Mouse (Mus musculus) neural tube, embryonic 14.5 days (tissue): ENCODE results near the gene Rnf115. TPM values are rescaled to one million over a fixed set of nuclear protein-coding genes. Genes with fewer than 3 reads are reported as not detected.
A peak's percentile ranks its signal among the peaks of the same experiment; 100 is the strongest.

ENCODE experiments used
- ATAC-seq: fragments of 200-750 bp; cut with Nextera tagmentation; 2 replicates; pipeline ENCODE4 v1.8.0; 2017; ENCODE audit warnings: low read depth, mild to moderate bottlenecking, moderate TSS enrichment, moderate library complexity
- H3K27ac ChIP-seq: fragments of 300-500 bp; sonication (generic); 2 replicates; pipeline ENCODE4 v1.5.1; 2014; ENCODE audit warnings: low read depth, mild to moderate bottlenecking, control low read depth, low read length, moderate library complexity, mixed read lengths
- H3K27me3 ChIP-seq: fragments of 300-500 bp; sonication (generic); 2 replicates; pipeline ENCODE4 v1.6.1; 2014; ENCODE audit warnings: low read length; ENCODE audit not compliant: control insufficient read depth, insufficient read depth
- H3K36me3 ChIP-seq: fragments of 300-500 bp; sonication (generic); 2 replicates; pipeline ENCODE4 v1.6.1; 2014; ENCODE audit warnings: low read length, mixed read lengths; ENCODE audit not compliant: control insufficient read depth, insufficient read depth
- H3K4me1 ChIP-seq: fragments of 300-500 bp; sonication (generic); 2 replicates; pipeline ENCODE4 v1.6.1; 2014; ENCODE audit warnings: low read length; ENCODE audit not compliant: control insufficient read depth, insufficient read depth
- H3K4me2 ChIP-seq: fragments of 300-500 bp; sonication (generic); 2 replicates; pipeline ENCODE4 v1.6.1; 2014; ENCODE audit warnings: mild to moderate bottlenecking, low read depth, low read length, control low read depth
- H3K4me3 ChIP-seq: fragments of 300-500 bp; sonication (generic); 2 replicates; pipeline ENCODE4 v1.5.1; 2014; ENCODE audit warnings: low read depth, low read length, control low read depth, mixed read lengths
- H3K9ac ChIP-seq: fragments of 300-500 bp; sonication (generic); replicated peaks from 2 replicates; pipeline ENCODE4 v1.6.1; 2014; ENCODE audit warnings: low read depth, mild to moderate bottlenecking, control low read depth, low read length, mixed read lengths
- H3K9me3 ChIP-seq: fragments of 300-500 bp; sonication (generic); 2 replicates; pipeline ENCODE4 v1.6.1; 2016; ENCODE audit warnings: low read length; ENCODE audit not compliant: control insufficient read depth
- WGBS: fragments of 180-500 bp; shearing (Covaris S2); extraction: QIAGEN DNeasy Blood & Tissue Kit; methylation state at CpG from one replicate; pipeline ENCODE4 v1.1.7; 2014; 5-methylcytosine and 5-hydroxymethylcytosine counted together
- polyA plus RNA-seq: library from polyadenylated mRNA; unstranded; fragments of >200 nt; fragmentation: Nextera tagmentation; extraction: Ambion mirVana; gene quantifications from 2 replicates; pipeline ENCODE4 v1.2.1, GENCODE M21; 2014

The Rnf115 gene
- polyA plus RNA-seq, 1 experiment from 2014 or later: 81.9 TPM

GRCm38 (mm10) chr3:96690298-96690697 lies 37.2 kb upstream of the Rnf115 start:
- no peak overlapping the region for H3K9ac ChIP-seq
- H3K27ac ChIP-seq: no peak overlapping the region
- no peaks in the 10 kb centered on the region for H3K27me3 ChIP-seq
- no peaks in the 10 kb centered on the region for H3K4me1 ChIP-seq
- 64% methylated on average over 3 of the region's 3 CpGs for WGBS
- ATAC-seq: no peak
- H3K9me3 ChIP-seq: no peaks in the 10 kb centered on the region
- H3K4me3 ChIP-seq: no peak overlapping the region
- no peaks in the 10 kb centered on the region for H3K36me3 ChIP-seq
- no peak overlapping the region for H3K4me2 ChIP-seq

- 17% methylated on average over 3 of the region's 3 CpGs for WGBS
- no peaks in the 10 kb centered on the region for H3K36me3 ChIP-seq
- H3K27me3 ChIP-seq: no peaks in the 10 kb centered on the region
- no peaks in the 10 kb centered on the region for H3K9me3 ChIP-seq
- peaks cover 3% of the 10 kb centered on the region; the same call in 1 of the 2 replicates for H3K4me1 ChIP-seq
- no peak for ATAC-seq
- no peak overlapping the region for H3K4me2 ChIP-seq
- H3K27ac ChIP-seq: no peak overlapping the region
- no peak overlapping the region for H3K4me3 ChIP-seq
- H3K9ac ChIP-seq: no peak overlapping the region
Observed at GRCm38 (mm10) chr3:96692506-96692905, 35.0 kb upstream of the Rnf115 start.

DNA sequence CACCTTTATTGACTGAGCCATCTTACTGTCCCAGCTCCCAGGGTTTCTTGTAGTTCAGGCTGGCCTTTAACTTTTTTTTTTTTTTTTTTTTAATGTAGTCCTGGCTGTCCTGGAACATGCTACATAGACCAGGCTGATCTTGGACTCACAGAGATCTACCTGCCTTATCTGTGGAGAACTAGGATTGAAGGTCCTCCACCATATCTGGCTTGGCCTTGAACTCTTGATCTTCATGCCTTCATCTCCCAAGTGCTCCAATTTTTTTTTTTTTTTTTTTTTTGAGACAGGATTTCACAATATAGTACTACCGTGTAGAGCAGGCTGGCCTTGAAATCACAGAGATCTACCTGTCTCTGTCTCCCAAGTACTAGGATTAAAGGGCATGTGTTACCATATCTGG lies 33.9 kb upstream of the Rnf115 start:
- 81% methylated on average over 1 of the region's 1 CpGs for WGBS
- no peak overlapping the region for H3K4me2 ChIP-seq
- H3K27ac ChIP-seq: no peak overlapping the region
- no peak for ATAC-seq
- no peaks in the 10 kb centered on the region for H3K9me3 ChIP-seq
- H3K9ac ChIP-seq: no peak overlapping the region
- no peaks in the 10 kb centered on the region for H3K27me3 ChIP-seq
- no peak overlapping the region for H3K4me3 ChIP-seq
- peaks cover 3% of the 10 kb centered on the region; the same call in 1 of the 2 replicates for H3K4me1 ChIP-seq
- H3K36me3 ChIP-seq: no peaks in the 10 kb centered on the region

- under 1% methylated on average over 35 of the region's 35 CpGs for WGBS
- peak within 1 kb of the TSS; percentile 80 for H3K9ac ChIP-seq
- H3K4me3 ChIP-seq: peak within 1 kb of the TSS; percentile 87
- H3K4me1 ChIP-seq: peaks cover 3% of the 10 kb centered on the region; the same call in 1 of the 2 replicates
- H3K9me3 ChIP-seq: no peaks in the 10 kb centered on the region
- H3K4me2 ChIP-seq: peak within 1 kb of the TSS; percentile 52
- H3K27ac ChIP-seq: peak within 1 kb of the TSS; percentile 87
- peaks cover 2% of the 10 kb centered on the region for H3K36me3 ChIP-seq
- ATAC-seq: peak; percentile 53; the same call in 1 of the 2 replicates
- no peaks in the 10 kb centered on the region for H3K27me3 ChIP-seq
Observed at GRCm38 (mm10) chr3:96696198-96696765, 31.2 kb upstream of the Rnf115 start, which contains the start of gene Pias3. Pias3 (plus strand) TSS chr3:96696384.

GRCm38 (mm10) chr3:96696766-96697732 lies 30.4 kb upstream of the Rnf115 start:
- Histone ChIP-seq H3K9ac (peak overlapping the region; percentile 80), H3K4me1 (peaks cover 3% of the 10 kb centered on the region; the same call in 1 of the 2 replicates), H3K4me2 (peak overlapping the region; percentile 52), H3K36me3 (peaks cover 10% of the 10 kb centered on the region), H3K27ac (peak overlapping the region; percentile 87), H3K9me3 (no peaks in the 10 kb centered on the region), H3K4me3 (peak overlapping the region; percentile 87), H3K27me3 (no peaks in the 10 kb centered on the region)
- peak; percentile 92 for ATAC-seq
- WGBS: under 1% methylated on average over 78 of the region's 85 CpGs

DNA sequence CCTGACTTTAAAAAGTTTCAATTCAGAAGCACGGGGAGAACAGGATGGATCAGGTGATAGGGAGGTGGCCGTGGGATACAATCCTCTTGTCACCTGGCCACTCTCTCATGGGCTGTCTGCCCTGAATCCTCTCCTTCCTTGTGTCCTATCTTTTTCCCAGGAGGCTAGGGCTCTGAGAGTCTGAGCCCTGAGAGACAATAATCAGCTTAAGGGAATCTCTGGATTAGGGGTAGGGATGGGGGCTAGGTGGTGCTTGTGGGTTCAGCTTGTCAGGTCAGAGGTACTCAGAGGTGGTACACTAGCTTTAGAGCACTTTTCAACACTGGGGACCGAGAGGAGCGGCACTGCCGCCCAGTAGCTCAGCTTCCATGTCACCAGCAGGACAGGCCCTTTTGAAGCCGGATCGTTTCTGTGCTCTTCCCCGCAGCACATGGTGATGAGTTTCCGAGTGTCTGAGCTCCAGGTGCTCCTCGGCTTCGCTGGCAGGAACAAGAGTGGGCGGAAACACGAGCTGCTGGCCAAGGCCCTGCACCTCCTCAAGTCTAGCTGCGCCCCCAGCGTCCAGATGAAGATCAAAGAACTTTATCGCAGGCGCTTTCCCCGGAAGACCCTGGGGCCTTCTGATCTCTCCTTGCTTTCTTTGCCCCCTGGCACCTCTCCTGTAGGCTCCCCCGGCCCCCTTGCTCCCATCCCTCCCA lies 28.3 kb upstream of the Rnf115 start:
- 49% methylated on average over 19 of the region's 19 CpGs for WGBS
- no peak for ATAC-seq
- no peaks in the 10 kb centered on the region for H3K9me3 ChIP-seq
- H3K9ac ChIP-seq: no peak overlapping the region
- no peak overlapping the region for H3K4me3 ChIP-seq
- H3K27ac ChIP-seq: no peak overlapping the region
- H3K4me1 ChIP-seq: peaks cover 3% of the 10 kb centered on the region; the same call in 1 of the 2 replicates
- no peak overlapping the region for H3K4me2 ChIP-seq
- H3K27me3 ChIP-seq: no peaks in the 10 kb centered on the region
- peaks cover 19% of the 10 kb centered on the region for H3K36me3 ChIP-seq

DNA sequence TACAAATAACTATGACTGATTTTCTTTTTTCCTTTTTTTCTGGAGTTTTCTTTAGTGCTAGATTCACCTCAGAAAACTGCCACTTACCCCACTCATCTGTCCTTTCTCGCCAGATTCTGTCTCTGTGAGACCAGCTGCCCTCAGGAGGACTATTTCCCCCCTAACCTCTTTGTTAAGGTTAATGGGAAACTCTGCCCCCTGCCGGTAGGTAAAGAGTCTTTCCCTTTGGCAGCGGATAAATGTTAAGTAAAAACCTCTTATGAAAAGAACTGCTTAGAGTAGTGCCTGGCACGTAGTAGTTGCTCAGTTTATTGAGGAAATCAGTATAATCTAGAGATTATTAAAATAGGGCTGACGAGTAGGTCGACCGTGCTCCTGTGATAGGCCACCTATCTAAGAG lies 27.1 kb upstream of the Rnf115 start:
- Histone ChIP-seq H3K4me2 (no peak overlapping the region), H3K36me3 (peaks cover 19% of the 10 kb centered on the region), H3K9me3 (no peaks in the 10 kb centered on the region), H3K27me3 (no peaks in the 10 kb centered on the region), H3K27ac (no peak overlapping the region), H3K4me3 (no peak overlapping the region), H3K9ac (no peak overlapping the region), H3K4me1 (peaks cover 3% of the 10 kb centered on the region; the same call in 1 of the 2 replicates)
- WGBS: 54% methylated on average over 7 of the region's 7 CpGs
- ATAC-seq: no peak

GRCm38 (mm10) chr3:96701003-96701402 lies 26.5 kb upstream of the Rnf115 start:
- H3K27me3 ChIP-seq: no peaks in the 10 kb centered on the region
- peaks cover 19% of the 10 kb centered on the region for H3K36me3 ChIP-seq
- no peak overlapping the region for H3K4me3 ChIP-seq
- peaks cover 3% of the 10 kb centered on the region; the same call in 1 of the 2 replicates for H3K4me1 ChIP-seq
- no peaks in the 10 kb centered on the region for H3K9me3 ChIP-seq
- ATAC-seq: no peak
- H3K9ac ChIP-seq: no peak overlapping the region
- H3K27ac ChIP-seq: no peak overlapping the region
- WGBS: 88% methylated on average over 4 of the region's 4 CpGs
- H3K4me2 ChIP-seq: no peak overlapping the region
